Comparison of ENCODE assay signal across 18 mouse cellular contexts in the genomic region with DNA sequence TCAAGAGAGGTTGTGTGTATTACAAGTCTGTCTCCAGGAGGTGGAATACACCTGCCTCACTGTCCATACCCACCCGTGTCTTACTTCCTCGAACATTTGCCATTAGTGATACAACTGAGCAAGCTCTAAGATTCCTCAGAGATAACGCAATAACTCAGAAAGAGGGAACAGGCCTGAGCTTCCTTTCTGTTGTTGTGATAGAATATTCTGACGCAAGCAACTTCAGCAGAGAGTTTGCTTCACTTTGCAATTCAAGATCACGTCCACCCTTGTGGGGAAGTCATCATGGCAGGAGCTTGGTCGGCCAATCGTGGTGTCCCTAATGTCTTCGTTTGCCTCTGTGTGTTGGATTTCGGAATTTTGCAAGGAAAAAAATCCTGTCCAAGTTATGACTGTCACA. TPM values are rescaled to one million over a fixed set of nuclear protein-coding genes. Genes with fewer than 3 reads are reported as not detected.
"Had no signal": no experiment of that assay in that cellular context is flagged by ENCODE, and none has a peak within 500 bp of the region (broad histone marks: within the 10 kb centered on the region; RNA-seq: fewer than 3 reads in every experiment).

No protein-coding gene starts in this region.

- H3K4me1 ChIP-seq: lung, embryonic 15.5 days; midbrain, embryonic 15.5 days had no signal

- H3K36me3 ChIP-seq: limb, embryonic 13.5 days; lung, embryonic 15.5 days; midbrain, embryonic 15.5 days had no signal

- H3K27ac ChIP-seq: layer of hippocampus, adult 2 months; limb, embryonic 13.5 days; liver, embryonic 14.5 days; lung, embryonic 15.5 days; midbrain, embryonic 15.5 days had no signal

- ATAC-seq: inflammation-experienced regulatory T-cells, adult 6 months; midbrain, embryonic 15.5 days had no signal

- H3K9ac ChIP-seq: limb, embryonic 13.5 days; liver, embryonic 14.5 days; lung, embryonic 15.5 days; midbrain, embryonic 15.5 days had no signal

- H3K4me3 ChIP-seq: layer of hippocampus, adult 2 months; limb, embryonic 13.5 days; lung, embryonic 15.5 days; megakaryocyte, embryonic 14.5 days; midbrain, embryonic 15.5 days had no signal

- DNase-seq: kidney, adult 11 months; kidney, adult 9 months; kidney, postnatal 10 days; kidney, postnatal 4 days; right cerebral cortex, adult 18-20 months; right cerebral cortex, postnatal 25 days; thymus, postnatal 4 days had no signal

- H3K9me3 ChIP-seq: limb, embryonic 13.5 days; lung, embryonic 15.5 days; megakaryocyte, embryonic 14.5 days; midbrain, embryonic 15.5 days had no signal

- H3K4me2 ChIP-seq: limb, embryonic 13.5 days; lung, embryonic 15.5 days; midbrain, embryonic 11.5 days; midbrain, embryonic 15.5 days had no signal

- H3K27me3 ChIP-seq: limb, embryonic 13.5 days; lung, embryonic 15.5 days; midbrain, embryonic 15.5 days had no signal

RNA-seq across cellular contexts. Expression of a gene that starts 15.8 kb away (rescaled TPM):
- total RNA-seq: layer of hippocampus, adult 2 months; layer of hippocampus, postnatal 10 days had no signal
- polyA plus RNA-seq: limb, embryonic 13.5 days; midbrain, embryonic 11.5 days; neural tube, embryonic 14.5 days; small intestine, adult 2 months had no signal
